Mouse (Mus musculus) cerebellum, adult 11-12 months (tissue): ENCODE data around the gene Fgfrl1.
A peak's percentile ranks its signal among the peaks of the same experiment; 100 is the strongest.

Source experiments
- DNase-seq: peaks from one replicate; pipeline ENCODE4 v3.0.0; 2022

Gene Fgfrl1

DNA sequence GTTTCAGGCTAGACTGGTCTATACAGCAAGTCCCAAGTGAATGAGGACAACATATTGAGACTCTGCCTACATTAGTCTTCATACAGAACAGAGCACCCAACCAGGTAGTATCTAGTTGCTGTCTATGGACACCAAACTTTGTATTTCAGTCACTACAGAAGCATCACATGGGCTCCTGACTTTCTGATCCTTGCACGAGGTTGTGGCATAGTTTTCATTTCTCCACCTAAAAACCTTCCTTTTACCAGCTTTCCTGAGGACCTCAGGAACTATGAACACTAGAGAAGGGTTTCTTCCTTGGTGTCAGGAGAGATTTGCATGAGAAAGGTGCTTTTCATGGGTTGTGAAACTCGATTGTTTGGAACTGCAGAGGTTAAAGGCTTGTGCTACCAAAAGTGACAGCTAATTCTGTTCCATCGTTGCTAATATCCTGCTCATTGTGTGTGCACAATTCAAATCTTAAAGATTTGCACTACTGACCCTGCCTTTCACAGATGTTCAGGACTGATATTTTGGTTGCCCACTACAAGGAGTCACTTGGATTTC lies 23.7 kb upstream of the Fgfrl1 start:
- no peak for DNase-seq

GRCm38 (mm10) chr5:108668977-108669936 lies 22.9 kb upstream of the Fgfrl1 start, which contains the start of gene Dgkq:
Gene Dgkq (minus strand): TSS chr5:108669672.
- DNase-seq = peak; percentile 89

GRCm38 (mm10) chr5:108669986-108670385 lies 22.2 kb upstream of the Fgfrl1 start:
- DNase-seq = no peak

- peak; percentile 37 for DNase-seq
Measured at GRCm38 (mm10) chr5:108670785-108671184, 21.4 kb upstream of the Fgfrl1 start.

- peak; percentile 41 for DNase-seq
Measured at GRCm38 (mm10) chr5:108671757-108672156, 20.4 kb upstream of the Fgfrl1 start.

GRCm38 (mm10) chr5:108674624-108675023 lies 17.6 kb upstream of the Fgfrl1 start:
- DNase-seq = no peak

DNA sequence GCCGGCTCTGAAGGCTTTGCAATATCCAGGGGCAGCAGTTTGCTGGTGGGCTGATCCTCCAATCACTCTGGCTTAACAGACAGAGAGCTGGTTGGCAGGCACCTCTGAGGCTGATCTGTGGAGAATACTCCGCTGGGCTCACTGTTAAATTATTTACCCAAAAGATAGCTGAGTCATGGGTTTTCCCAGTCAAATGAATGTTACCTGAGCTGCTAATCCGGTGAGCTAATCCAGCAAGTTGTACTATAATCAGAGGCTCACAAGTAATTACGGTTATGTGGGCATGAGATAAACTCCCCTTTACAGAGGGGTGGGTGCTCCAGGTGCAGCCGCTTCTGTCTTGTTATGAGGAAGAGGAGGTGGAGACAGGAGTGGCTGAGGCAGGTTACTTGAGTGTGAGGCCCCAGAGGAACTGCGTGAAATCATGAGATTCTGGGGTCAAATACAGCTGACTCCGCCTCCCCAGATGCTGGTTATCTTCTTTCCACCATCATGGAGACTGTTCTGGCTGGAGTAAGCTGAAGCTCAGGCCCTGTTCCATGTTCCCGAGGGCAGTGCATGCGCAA lies 16.8 kb upstream of the Fgfrl1 start, which contains the start of gene Slc26a1:
Slc26a1 (minus strand) TSS at position 319 of the 566 bp plus-strand sequence.
- DNase-seq = no peak

GRCm38 (mm10) chr5:108676772-108677498 lies 15.2 kb upstream of the Fgfrl1 start:
- no peak for DNase-seq

DNA sequence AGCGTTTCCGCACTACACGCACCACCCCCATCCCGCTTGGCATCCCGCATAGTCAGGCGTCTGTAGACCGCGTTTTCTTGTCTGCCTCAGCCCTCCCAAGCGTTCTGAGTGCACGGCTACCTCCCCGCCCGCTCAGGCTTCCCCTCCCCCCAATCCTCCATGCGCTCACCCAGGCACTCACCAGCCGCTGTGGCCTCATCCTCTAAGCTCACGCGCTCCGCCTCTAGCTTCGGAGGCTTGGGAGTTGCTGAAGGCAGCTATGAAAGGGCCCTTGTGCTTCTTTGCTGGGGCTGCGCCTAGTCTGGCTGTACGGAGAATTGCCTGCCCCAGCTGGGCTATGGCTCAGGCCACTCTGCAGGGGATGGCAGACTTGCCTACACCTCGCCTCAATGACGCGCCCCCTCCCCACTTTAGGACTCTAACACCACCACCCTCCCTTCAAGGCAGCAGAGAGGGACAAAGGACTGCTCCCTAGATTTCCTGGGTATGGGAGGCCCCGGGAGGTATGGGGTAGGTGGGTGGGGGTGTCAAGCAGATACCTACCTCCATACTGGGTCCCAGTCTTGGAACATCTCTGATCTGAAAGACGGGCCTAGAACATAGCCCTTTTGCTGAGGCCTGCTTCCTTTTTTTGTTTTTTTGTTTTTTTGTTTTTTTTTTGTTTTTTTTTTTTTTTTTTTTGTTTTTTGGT lies 14.4 kb upstream of the Fgfrl1 start:
- DNase-seq = peak; percentile 78

DNA sequence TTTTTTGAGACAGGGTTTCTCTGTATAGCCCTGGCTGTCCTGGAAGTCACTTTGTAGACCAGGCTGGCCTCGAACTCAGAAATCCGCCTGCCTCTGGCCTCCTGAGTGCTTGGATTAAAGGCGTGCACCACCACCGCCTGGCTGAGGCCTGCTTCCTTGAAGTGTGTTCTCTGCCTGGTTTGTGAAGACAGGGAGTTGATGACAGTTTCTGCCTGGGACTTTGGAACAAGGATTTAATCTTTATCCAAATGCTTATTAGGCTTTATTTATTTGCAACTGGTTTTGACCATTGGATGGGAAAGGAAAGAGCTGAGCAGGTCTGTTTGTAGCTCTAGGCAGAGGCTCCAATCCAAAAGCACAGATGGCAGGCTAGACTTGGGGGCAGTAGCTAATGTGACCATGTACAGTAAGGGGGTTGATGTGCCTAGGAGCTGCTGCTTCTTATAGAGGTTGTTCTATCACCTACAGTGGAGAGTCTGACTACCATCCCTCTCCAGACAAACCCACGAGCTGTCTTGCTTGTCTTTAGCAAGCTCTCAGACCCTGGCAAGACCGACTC lies 13.8 kb upstream of the Fgfrl1 start:
- no peak for DNase-seq

DNA sequence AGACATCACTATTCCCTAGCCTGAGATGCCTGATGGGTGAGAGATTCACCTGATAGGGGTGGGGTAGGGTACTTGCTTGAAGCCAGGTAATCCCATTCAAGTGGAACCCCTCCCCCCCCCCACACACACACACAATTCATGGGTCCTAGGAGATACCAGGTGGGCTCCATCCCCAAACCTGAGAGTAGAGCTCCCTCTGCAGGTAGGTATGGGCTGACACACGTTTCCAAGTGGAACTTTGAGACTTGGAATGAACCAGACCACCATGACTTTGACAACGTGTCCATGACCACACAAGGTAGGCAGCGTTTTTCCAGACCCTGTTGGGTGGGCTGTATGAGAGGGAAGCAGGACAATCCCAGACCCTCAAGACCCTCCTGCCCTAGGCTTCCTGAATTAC lies 12.3 kb upstream of the Fgfrl1 start:
- DNase-seq = no peak

DNA sequence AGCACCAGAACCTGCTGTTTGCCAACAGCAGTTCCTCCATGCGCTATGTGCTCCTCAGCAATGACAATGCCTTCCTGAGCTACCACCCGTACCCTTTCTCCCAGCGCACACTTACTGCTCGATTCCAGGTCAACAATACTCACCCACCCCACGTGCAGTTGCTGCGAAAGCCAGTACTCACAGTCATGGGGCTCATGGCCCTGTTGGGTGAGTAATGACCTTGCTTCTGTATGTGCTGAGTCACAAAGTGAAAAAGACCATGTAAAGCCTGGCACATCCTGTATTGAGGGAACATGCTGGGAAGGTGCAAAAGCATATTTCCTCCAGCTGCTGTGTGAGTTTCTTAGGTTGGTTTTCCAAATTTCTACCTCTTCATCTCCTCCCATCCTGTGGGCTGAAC lies 11.3 kb upstream of the Fgfrl1 start:
- DNase-seq = no peak

GRCm38 (mm10) chr5:108689091-108689490 lies 3.1 kb upstream of the Fgfrl1 start:
- DNase-seq = no peak

DNA sequence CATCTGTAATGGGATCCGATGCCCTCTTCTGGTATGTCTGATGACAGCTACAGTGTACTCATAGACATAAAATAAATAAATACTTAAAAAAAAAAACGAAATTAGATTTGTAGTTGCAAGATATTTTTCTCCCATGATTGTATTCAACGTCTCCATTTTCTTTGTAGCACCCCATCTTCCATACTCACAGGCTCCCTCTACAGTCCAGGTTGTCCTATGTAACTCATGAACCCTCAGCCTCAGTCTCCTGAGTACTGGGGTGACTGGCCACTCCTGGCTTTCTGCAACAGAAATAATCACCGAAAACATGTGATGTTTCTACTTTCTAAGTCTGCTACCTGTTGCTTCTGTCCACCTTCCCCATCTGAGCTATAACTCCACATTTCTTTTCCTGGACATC lies 1.0 kb upstream of the Fgfrl1 start:
- DNase-seq = no peak

- DNase-seq = no peak
Measured at GRCm38 (mm10) chr5:108693872-108694288, 1.7 kb downstream of the Fgfrl1 start.

GRCm38 (mm10) chr5:108694352-108695261 lies 2.4 kb downstream of the Fgfrl1 start:
- no peak for DNase-seq

GRCm38 (mm10) chr5:108695861-108696260 lies 3.7 kb downstream of the Fgfrl1 start:
- no peak for DNase-seq

GRCm38 (mm10) chr5:108696542-108696941 lies 4.4 kb downstream of the Fgfrl1 start:
- no peak for DNase-seq

DNA sequence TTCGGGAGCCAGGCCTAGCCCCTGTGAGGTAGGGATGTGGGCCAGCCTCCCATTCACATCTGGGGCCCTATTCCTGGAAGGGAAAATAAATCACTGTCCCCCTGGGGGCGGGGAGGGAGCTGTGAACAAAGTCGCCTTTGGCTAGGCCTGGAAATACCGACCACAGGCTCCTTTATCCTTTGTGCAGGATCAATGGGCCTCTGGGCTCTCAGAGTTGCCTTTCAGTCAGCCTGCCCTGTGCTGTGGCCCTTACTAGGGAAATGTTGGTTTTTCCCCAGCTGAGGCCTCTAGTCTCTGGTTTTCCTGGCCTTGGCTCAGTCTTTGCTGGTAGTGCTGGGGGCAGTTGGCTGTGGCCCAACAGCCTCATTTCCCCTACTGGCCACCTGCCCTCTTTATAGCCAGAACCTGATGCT lies 5.2 kb downstream of the Fgfrl1 start:
- DNase-seq = no peak

DNA sequence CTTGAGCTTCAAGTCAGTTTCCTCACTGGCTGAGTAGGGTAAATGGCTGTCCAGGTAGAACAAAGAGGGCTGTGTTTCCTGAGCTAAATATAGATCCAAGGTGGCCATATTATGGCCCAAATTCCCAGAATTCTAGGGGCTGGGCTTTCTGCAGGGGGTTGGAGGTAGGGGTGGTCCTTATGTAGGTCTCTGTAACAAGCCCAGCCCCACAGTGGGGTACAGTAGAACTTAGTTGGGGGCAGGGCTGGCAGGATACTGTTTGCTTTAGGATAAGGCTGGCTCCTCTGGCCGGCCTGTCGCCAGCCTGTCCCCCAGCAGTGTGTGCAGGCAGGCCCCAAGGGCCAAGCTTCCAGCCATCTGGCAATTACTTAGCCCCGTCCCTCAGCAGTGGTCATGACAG lies 8.2 kb downstream of the Fgfrl1 start:
- DNase-seq = no peak
